Mouse (Mus musculus) urinary bladder, postnatal 10 days (tissue): Measurements from ENCODE around the gene Vps26c.

Experiments used
- DNase-seq: peaks from one replicate; pipeline ENCODE4 v3.0.0; 2022; ENCODE audit warnings: low spot score

Gene Vps26c

GRCm38 (mm10) chr16:94526344-94527151 is at the start of gene Vps26c:
TSS of gene Vps26c (minus strand) at chr16:94526830.
- peak; percentile 95 for DNase-seq

GRCm38 (mm10) chr16:94575757-94576156 is 49.1 kb upstream of the Vps26c start:
- no peak for DNase-seq

- no peak for DNase-seq
These were observed 48.1 kb upstream of the Vps26c start for GRCm38 (mm10) chr16:94574718-94575094.

GRCm38 (mm10) chr16:94574025-94574717 is 47.5 kb upstream of the Vps26c start:
- DNase-seq: no peak

GRCm38 (mm10) chr16:94572422-94572821 is 45.8 kb upstream of the Vps26c start:
- no peak for DNase-seq

- DNase-seq: no peak
These were observed 44.7 kb upstream of the Vps26c start for GRCm38 (mm10) chr16:94571111-94571993.

- peak; percentile 21 for DNase-seq
These were observed 43.9 kb upstream of the Vps26c start for GRCm38 (mm10) chr16:94570361-94571041.

- peak; percentile 95 for DNase-seq
These were observed 42.9 kb upstream of the Vps26c start, which contains the start of gene Dyrk1a for GRCm38 (mm10) chr16:94569229-94570176. TSS of gene Dyrk1a (plus strand) at chr16:94570010.

GRCm38 (mm10) chr16:94568335-94569228 is 42.0 kb upstream of the Vps26c start:
- DNase-seq: peak; percentile 45

GRCm38 (mm10) chr16:94567751-94568150 is 41.1 kb upstream of the Vps26c start:
- no peak for DNase-seq

- DNase-seq: no peak
These were observed 40.4 kb upstream of the Vps26c start for GRCm38 (mm10) chr16:94566834-94567585.

GRCm38 (mm10) chr16:94566124-94566523 is 39.5 kb upstream of the Vps26c start:
- DNase-seq: no peak

GRCm38 (mm10) chr16:94560618-94561017 is 34.0 kb upstream of the Vps26c start:
- DNase-seq: no peak

GRCm38 (mm10) chr16:94559782-94560181 is 33.2 kb upstream of the Vps26c start:
- no peak for DNase-seq

- no peak for DNase-seq
These were observed 32.7 kb upstream of the Vps26c start for GRCm38 (mm10) chr16:94559282-94559681.

GRCm38 (mm10) chr16:94556228-94556627 is 29.6 kb upstream of the Vps26c start:
- DNase-seq: no peak

GRCm38 (mm10) chr16:94555346-94555745 is 28.7 kb upstream of the Vps26c start:
- no peak for DNase-seq

GRCm38 (mm10) chr16:94551934-94552333 is 25.3 kb upstream of the Vps26c start:
- DNase-seq: no peak

- DNase-seq: no peak
These were observed 23.2 kb upstream of the Vps26c start for GRCm38 (mm10) chr16:94549813-94550212.
